Mouse (Mus musculus) MEL (cell line): Measurements from ENCODE around the gene Hnf1a. TPM values are rescaled to one million over a fixed set of nuclear protein-coding genes. Genes with fewer than 3 reads are reported as not detected.

Experiments used
- DNase-seq: peaks from one replicate; pipeline ENCODE4 v3.0.0; 2011; ENCODE audit warnings: low read depth, low spot score
- H3K27ac ChIP-seq: 2 replicates; pipeline ENCODE4 v1.5.1; 2012; ENCODE audit warnings: low read depth, mild to moderate bottlenecking, control low read depth, low read length, moderate library complexity; ENCODE audit not compliant: control insufficient read depth
- H3K27me3 ChIP-seq, 2 experiments: fragments of 150-350 bp in 1 of 2; sonication (generic) in 1 of 2; 2 replicates each; pipeline ENCODE4 v1.6.1; 2012; ENCODE audit warnings: low read length in 2 of 2, mild to moderate bottlenecking in 2 of 2, improper control_type of control experiment in 1 of 2, moderate library complexity in 1 of 2; ENCODE audit not compliant: insufficient read depth in 2 of 2, control insufficient read depth in 1 of 2
- H3K36me3 ChIP-seq, 2 experiments: 2 replicates each; pipeline ENCODE4 v1.6.1; 2012 to 2014; ENCODE audit warnings: low read length in 2 of 2, improper control_type of control experiment in 1 of 2, inconsistent platforms in 1 of 2, mild to moderate bottlenecking in 1 of 2; ENCODE audit not compliant: insufficient read depth in 2 of 2, control insufficient read depth in 1 of 2
- H3K4me1 ChIP-seq, 2 experiments: fragments of 150-350 bp in 1 of 2; sonication (generic) in 1 of 2; 2 replicates each; pipeline ENCODE4 v1.6.1; 2012; ENCODE audit warnings: low read length in 2 of 2, improper control_type of control experiment in 1 of 2, mild to moderate bottlenecking in 1 of 2; ENCODE audit not compliant: insufficient read depth in 2 of 2, control insufficient read depth in 1 of 2
- H3K4me3 ChIP-seq, 2 experiments: fragments of 150-350 bp in 1 of 2; sonication (generic) in 1 of 2; 2 replicates each; pipeline ENCODE4 v1.5.1; 2012; ENCODE audit warnings: low read depth in 2 of 2, low read length in 2 of 2, mild to moderate bottlenecking in 2 of 2, moderate library complexity in 2 of 2, control low read depth in 1 of 2, improper control_type of control experiment in 1 of 2; ENCODE audit not compliant: control insufficient read depth in 1 of 2, insufficient read depth in 1 of 2
- H3K79me2 ChIP-seq: 2 replicates; pipeline ENCODE4 v1.6.1; 2012; ENCODE audit warnings: mild to moderate bottlenecking, low read length, moderate library complexity; ENCODE audit not compliant: control insufficient read depth, poor library complexity, insufficient read depth
- H3K9ac ChIP-seq: 2 replicates; pipeline ENCODE4 v1.6.1; 2012; ENCODE audit warnings: low read depth, mild to moderate bottlenecking, control low read depth, low read length, moderate library complexity; ENCODE audit not compliant: control insufficient read depth, poor library complexity, severe bottlenecking
- H3K9me3 ChIP-seq: fragments of 150-350 bp; sonication (generic); replicated peaks from 2 replicates; pipeline ENCODE4 v1.6.1; 2012; ENCODE audit warnings: mild to moderate bottlenecking, low read length, improper control_type of control experiment, moderate library complexity; ENCODE audit not compliant: insufficient read depth
- BHLHE40 ChIP-seq: IDR thresholded peaks from 2 replicates; pipeline ENCODE4 v1.6.1; 2012; ENCODE audit warnings: low read depth, mild to moderate bottlenecking, inconsistent platforms, low read length, improper control_type of control experiment, borderline replicate concordance
- ELF1 ChIP-seq: IDR thresholded peaks from 2 replicates; pipeline ENCODE4 v1.6.1; 2014; ENCODE audit warnings: low read depth, mild to moderate bottlenecking, inconsistent platforms, low read length, improper control_type of control experiment, moderate library complexity
- EP300 ChIP-seq, 2 experiments: IDR thresholded peaks; 2 replicates each; pipeline ENCODE4 v1.6.1; 2011; ENCODE audit warnings: improper control_type of control experiment in 2 of 2, low read length in 2 of 2, low read depth in 1 of 2, mild to moderate bottlenecking in 1 of 2
- GATA1 ChIP-seq: IDR thresholded peaks from 2 replicates; pipeline ENCODE4 v1.6.1; 2011; ENCODE audit warnings: low read depth, low read length, improper control_type of control experiment
- HCFC1 ChIP-seq: IDR thresholded peaks from 2 replicates; pipeline ENCODE4 v1.6.1; 2012; ENCODE audit warnings: low read depth, mild to moderate bottlenecking, inconsistent platforms, low read length, improper control_type of control experiment, moderate library complexity
- JUND ChIP-seq: IDR thresholded peaks from 2 replicates; pipeline ENCODE4 v1.6.1; 2011; ENCODE audit warnings: low read depth, mild to moderate bottlenecking, improper control_type of control experiment, low read length
- MAFK ChIP-seq: IDR thresholded peaks from 2 replicates; pipeline ENCODE4 v1.6.1; 2011; ENCODE audit warnings: low read depth, mild to moderate bottlenecking, low read length, improper control_type of control experiment, borderline replicate concordance
- MAX ChIP-seq: IDR thresholded peaks from 2 replicates; pipeline ENCODE4 v1.6.1; 2011; ENCODE audit warnings: low read length, improper control_type of control experiment
- MAZ ChIP-seq: IDR thresholded peaks from 2 replicates; pipeline ENCODE4 v1.6.1; 2012; ENCODE audit warnings: low read depth, mild to moderate bottlenecking, inconsistent platforms, low read length, improper control_type of control experiment
- MEF2A ChIP-seq: IDR thresholded peaks from 2 replicates; pipeline ENCODE4 v1.6.1; 2014; ENCODE audit warnings: low read depth, mild to moderate bottlenecking, inconsistent platforms, low read length, improper control_type of control experiment; ENCODE audit not compliant: poor library complexity, insufficient replicate concordance, severe bottlenecking; ENCODE audit errors: extremely low read depth
- MYB ChIP-seq: IDR thresholded peaks from 2 replicates; pipeline ENCODE4 v1.6.1; 2011; ENCODE audit warnings: mild to moderate bottlenecking, low read depth, low read length, improper control_type of control experiment
- MYC ChIP-seq: IDR thresholded peaks from 2 replicates; pipeline ENCODE4 v1.6.1; 2011; ENCODE audit warnings: low read depth, mild to moderate bottlenecking, low read length, improper control_type of control experiment, moderate library complexity
- NRF1 ChIP-seq: IDR thresholded peaks from 2 replicates; pipeline ENCODE4 v1.6.1; 2014; ENCODE audit warnings: low read depth, mild to moderate bottlenecking, inconsistent platforms, low read length, improper control_type of control experiment, moderate library complexity; ENCODE audit not compliant: poor library complexity, insufficient read depth, severe bottlenecking
- POLR2AphosphoS2 ChIP-seq: IDR thresholded peaks from 2 replicates; pipeline ENCODE4 v1.6.1; 2011; ENCODE audit warnings: low read length, improper control_type of control experiment
- RAD21 ChIP-seq: IDR thresholded peaks from 2 replicates; pipeline ENCODE4 v1.6.1; 2011; ENCODE audit warnings: mild to moderate bottlenecking, low read depth, low read length, improper control_type of control experiment
- SIN3A ChIP-seq: IDR thresholded peaks from 2 replicates; pipeline ENCODE4 v1.6.1; 2012; ENCODE audit warnings: low read length, improper control_type of control experiment, inconsistent platforms
- UBTF ChIP-seq: IDR thresholded peaks from 2 replicates; pipeline ENCODE4 v1.6.1; 2012; ENCODE audit warnings: low read depth, mild to moderate bottlenecking, inconsistent platforms, low read length, improper control_type of control experiment, moderate library complexity, borderline replicate concordance; ENCODE audit not compliant: insufficient read depth
- USF1 ChIP-seq: IDR thresholded peaks from 2 replicates; pipeline ENCODE4 v1.6.1; 2014; ENCODE audit warnings: low read depth, mild to moderate bottlenecking, inconsistent platforms, low read length, improper control_type of control experiment, moderate library complexity
- USF2 ChIP-seq, 2 experiments: IDR thresholded peaks; 2 replicates each; pipeline ENCODE4 v1.6.1; 2011 to 2012; ENCODE audit warnings: improper control_type of control experiment in 2 of 2, low read length in 2 of 2, borderline replicate concordance in 1 of 2, inconsistent platforms in 1 of 2, low read depth in 1 of 2, mild to moderate bottlenecking in 1 of 2; ENCODE audit not compliant: insufficient read depth in 1 of 2
- ZC3H11A ChIP-seq: IDR thresholded peaks from 2 replicates; pipeline ENCODE4 v1.6.1; 2012; ENCODE audit warnings: low read depth, mild to moderate bottlenecking, inconsistent platforms, low read length, improper control_type of control experiment
- ZNF384 ChIP-seq: IDR thresholded peaks from 2 replicates; pipeline ENCODE4 v1.6.1; 2012; ENCODE audit warnings: low read depth, mild to moderate bottlenecking, inconsistent platforms, low read length, improper control_type of control experiment
- polyA plus RNA-seq, 2 experiments: library from polyadenylated mRNA; stranded (reverse) in 1 of 2; unstranded in 1 of 2; fragments of >175 nt in 1 of 2; fragments of >200 nt in 1 of 2; gene quantifications; 2 replicates each; pipeline versions ENCODE4 v1.2.1 to v1.2.4; 2012; ENCODE audit warnings: low replicate concordance in 2 of 2, low read depth in 1 of 2; ENCODE audit not compliant: insufficient read length in 2 of 2, insufficient read depth in 1 of 2, missing spikeins in 1 of 2
- total RNA-seq: library from RNA; depleted of rRNA; stranded (reverse); fragments of 300-350 nt; gene quantifications from 2 replicates; pipeline ENCODE4 v1.2.3, GENCODE M21; 2012

The Hnf1a gene
- total and polyA plus RNA-seq, 3 experiments = 0.08 to 0.28 TPM; not detected in 1

DNA sequence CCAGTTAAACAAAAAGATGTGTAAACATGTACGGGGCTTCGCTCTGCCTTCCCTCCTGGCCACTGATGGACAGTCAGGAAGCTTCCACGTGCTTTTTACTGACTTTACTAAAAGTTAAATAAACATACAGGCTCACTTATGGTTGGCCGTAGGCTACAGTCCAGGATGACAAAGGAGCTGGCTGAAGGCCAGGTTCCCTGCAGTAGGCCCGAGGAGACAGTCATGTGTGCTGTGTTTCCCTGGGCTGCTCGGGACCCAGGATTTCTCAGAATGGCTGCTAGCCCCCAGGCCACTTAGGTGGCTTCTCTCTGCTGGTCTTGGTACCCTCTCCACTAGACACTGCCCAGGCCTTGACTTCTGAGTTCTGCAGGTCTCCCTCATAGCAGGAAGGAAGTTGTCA lies 22.0 kb downstream of the Hnf1a start:
- Histone ChIP-seq H3K27me3 (no peaks in the 10 kb centered on the region), H3K9me3 (no peaks in the 10 kb centered on the region), H3K36me3 (no peaks in the 10 kb centered on the region), H3K27ac (no peak overlapping the region), H3K4me1 (no peaks in the 10 kb centered on the region), H3K79me2 (no peaks in the 10 kb centered on the region), H3K4me3 (no peak overlapping the region), H3K9ac (no peak overlapping the region)
- no peak for DNase-seq
- TF ChIP-seq BHLHE40 (no peak), POLR2AphosphoS2 (no peak), UBTF (no peak), MAX (no peak), MEF2A (no peak), GATA1 (no peak), HCFC1 (no peak), JUND (no peak), MYC (no peak), MAFK (no peak), MYB (no peak), ZC3H11A (no peak)

DNA sequence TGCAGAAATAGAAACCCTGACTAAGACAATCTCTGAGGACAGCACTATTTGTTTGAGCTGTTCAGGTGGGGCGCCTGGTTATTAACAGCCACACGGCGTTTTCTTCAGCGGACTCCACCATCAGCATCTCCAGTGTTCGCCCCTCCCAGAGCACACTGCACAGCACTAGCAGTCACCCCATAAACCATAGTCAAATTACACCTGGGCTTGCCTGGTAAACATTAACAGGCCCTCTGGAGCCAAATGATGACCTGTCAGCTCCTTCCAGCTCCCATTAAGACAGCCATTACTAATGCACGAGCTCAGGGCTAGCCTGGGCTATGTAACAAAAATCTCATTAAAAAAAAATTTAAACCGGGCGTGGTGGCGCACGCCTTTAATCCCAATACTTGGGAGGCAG lies 25.8 kb downstream of the Hnf1a start:
- H3K4me3 ChIP-seq = no peak overlapping the region
- no peak overlapping the region for H3K9ac ChIP-seq
- H3K4me1 ChIP-seq = no peaks in the 10 kb centered on the region; a peak in 2 of 4 replicates
- peaks cover 6% of the 10 kb centered on the region for H3K79me2 ChIP-seq
- no peaks in the 10 kb centered on the region for H3K27me3 ChIP-seq
- H3K9me3 ChIP-seq = no peaks in the 10 kb centered on the region
- no peak for DNase-seq
- peaks cover 0 to 6% of the 10 kb centered on the region in 2 experiments; a peak in 2 of 4 replicates for H3K36me3 ChIP-seq
- TF ChIP-seq RAD21 = no peak
- no peak for TF ChIP-seq SIN3A
- no peak overlapping the region for H3K27ac ChIP-seq

DNA sequence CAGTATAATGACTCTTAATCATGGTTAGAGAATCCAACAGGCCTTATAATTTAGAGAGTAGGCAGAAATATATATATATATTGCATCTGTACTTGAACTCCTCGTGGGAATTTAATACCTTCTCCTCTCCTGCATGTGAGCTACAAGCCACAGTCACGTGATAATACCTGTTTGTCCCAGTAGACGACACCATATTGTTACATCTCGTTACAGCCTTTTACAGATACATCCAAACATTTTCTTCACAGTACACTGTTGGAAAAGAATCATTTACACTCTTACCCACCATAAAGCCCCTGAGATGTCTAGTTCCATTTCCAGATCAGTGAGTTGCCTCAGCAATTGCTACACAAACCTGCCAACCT lies 28.1 kb downstream of the Hnf1a start:
- H3K36me3 ChIP-seq = peaks cover 0 to 6% of the 10 kb centered on the region in 2 experiments; a peak in 2 of 4 replicates
- H3K9ac ChIP-seq = peak overlapping the region; percentile 93
- H3K27ac ChIP-seq = no peak overlapping the region
- TF ChIP-seq MAZ (no peak), HCFC1 (no peak), ELF1 (no peak), NRF1 (no peak), EP300 (IDR thresholded peaks at IDR 0.05; ENCODE audit: low read depth in 1 of 2, low read length in 2 of 2) (no peak), USF2 (IDR thresholded peaks at IDR 0.05; ENCODE audit: borderline replicate concordance in 1 of 2, insufficient read depth in 1 of 2, low read depth in 1 of 2, low read length in 2 of 2) (0 out of 4 replicates have a peak, but pooled peaks of 1 of the 2 experiments have one; percentile 15), USF1 (peak; percentile 71), ZNF384 (no peak)
- peaks cover 6% of the 10 kb centered on the region for H3K79me2 ChIP-seq
- H3K27me3 ChIP-seq = no peaks in the 10 kb centered on the region
- H3K4me3 ChIP-seq = peak overlapping the region; percentile 80 to 99
- H3K9me3 ChIP-seq = no peaks in the 10 kb centered on the region
- no peak for DNase-seq
- H3K4me1 ChIP-seq = no peaks in the 10 kb centered on the region; a peak in 2 of 4 replicates
